Mouse (Mus musculus): ENCODE measurements at regions not wholly inside any gene's neighbourhood (a gene's known extent, or its start where the extent isn't known, plus 50 kb on each side); places are given as distances from the start of the nearest gene placed in this dataset.

- no peak for DNase-seq (ENCODE audit: low spot score)
These were observed 62.3 kb upstream of the Peli2 start for GRCm38 (mm10) chr14:48058234-48058868.

GRCm38 (mm10) chr14:48059664-48060455 lies 60.8 kb upstream of the Peli2 start:
- DNase-seq (ENCODE audit: low spot score), result no peak

- DNase-seq (ENCODE audit: low spot score), result no peak
These were observed 52.0 kb upstream of the Peli2 start for GRCm38 (mm10) chr14:48068641-48069040.
